Mouse (Mus musculus) lung, postnatal 10 days (tissue): ENCODE data around the gene Serpina3n.
"Not testable (repeated sequence)": the region's sequence is repeated elsewhere in the genome, so short reads cannot be mapped to it uniquely, and the experiment has no call there.

Experiments
- DNase-seq: peaks from one replicate; pipeline ENCODE4 v3.0.0; 2021

Gene Serpina3n

GRCm38 (mm10) chr12:104406454-104406885 lies at the start of gene Serpina3n:
TSS of gene Serpina3n (plus strand) at chr12:104406729.
- peak; percentile 22 for DNase-seq

DNA sequence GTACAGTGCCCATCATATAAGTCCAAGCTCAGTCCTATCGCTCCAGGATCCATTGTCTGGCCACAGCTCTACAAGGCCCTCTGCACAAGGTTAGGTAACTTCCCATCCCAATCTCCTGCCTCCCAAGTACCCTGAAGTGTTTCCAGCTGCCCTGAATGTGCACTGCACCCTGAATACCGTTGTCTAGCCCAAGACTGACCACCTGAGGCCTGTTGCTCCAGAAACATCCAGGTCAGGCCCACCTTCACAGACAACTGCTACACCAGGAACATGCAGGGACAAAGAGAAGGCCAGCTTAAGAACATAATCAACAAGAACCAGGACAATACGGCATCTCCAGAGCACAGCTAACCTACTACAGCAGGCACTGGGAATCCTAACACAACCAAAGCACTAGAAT lies 36.5 kb upstream of the Serpina3n start:
- DNase-seq, result no peak

GRCm38 (mm10) chr12:104377179-104377578 lies 29.4 kb upstream of the Serpina3n start:
- not testable (repeated sequence) for DNase-seq

GRCm38 (mm10) chr12:104378351-104378750 lies 28.2 kb upstream of the Serpina3n start:
- DNase-seq, result not testable (repeated sequence)

- DNase-seq, result not testable (repeated sequence)
Observed at GRCm38 (mm10) chr12:104378815-104379214, 27.7 kb upstream of the Serpina3n start.

- no peak for DNase-seq
Observed at GRCm38 (mm10) chr12:104379856-104380255, 26.7 kb upstream of the Serpina3n start.

DNA sequence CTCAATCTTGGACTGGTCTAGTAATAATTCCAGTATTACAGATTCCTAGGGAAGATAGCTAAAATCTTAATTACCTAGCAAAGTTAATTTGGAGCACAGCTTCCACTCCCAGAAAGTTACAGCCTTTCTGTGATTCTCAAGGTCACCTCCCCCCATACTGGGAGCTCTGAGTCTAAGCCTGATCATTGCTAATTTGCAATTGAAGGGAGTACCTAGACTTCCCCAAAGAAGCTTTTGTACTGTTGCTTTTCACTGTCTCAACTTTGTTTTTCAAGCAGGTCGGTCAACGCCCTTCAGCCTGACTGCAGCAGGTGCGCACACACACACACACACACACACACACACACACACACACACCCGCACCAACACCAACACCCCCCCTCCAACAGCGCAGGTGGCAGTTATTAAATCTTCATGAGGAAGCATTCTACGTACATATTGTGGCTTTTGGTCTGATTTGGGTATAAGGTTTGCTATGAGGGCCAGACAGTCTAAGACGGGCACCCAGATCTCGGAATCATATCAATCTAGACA lies 25.4 kb upstream of the Serpina3n start:
- not testable (repeated sequence) for DNase-seq

DNA sequence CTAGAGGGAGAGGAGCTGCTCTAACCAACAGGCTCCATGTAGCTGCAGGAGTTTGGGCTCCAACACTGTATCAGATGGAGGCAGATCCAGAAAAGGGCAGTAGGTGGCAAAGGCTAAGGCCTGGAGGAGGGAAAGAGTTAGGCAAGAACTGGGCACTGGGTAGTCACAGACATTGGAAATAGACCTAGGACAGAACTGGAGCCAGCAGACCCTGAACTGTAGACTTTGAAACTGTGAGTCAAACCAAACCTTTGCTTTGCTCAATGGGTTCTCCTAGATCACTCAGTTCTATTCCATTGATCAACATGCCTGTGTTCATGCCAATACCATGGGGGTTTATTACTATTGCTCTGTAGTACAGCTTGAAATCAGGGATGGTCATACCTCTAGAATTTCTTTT lies 20.5 kb upstream of the Serpina3n start:
- not testable (repeated sequence) for DNase-seq

GRCm38 (mm10) chr12:104386878-104387277 lies 19.7 kb upstream of the Serpina3n start:
- DNase-seq, result not testable (repeated sequence)

DNA sequence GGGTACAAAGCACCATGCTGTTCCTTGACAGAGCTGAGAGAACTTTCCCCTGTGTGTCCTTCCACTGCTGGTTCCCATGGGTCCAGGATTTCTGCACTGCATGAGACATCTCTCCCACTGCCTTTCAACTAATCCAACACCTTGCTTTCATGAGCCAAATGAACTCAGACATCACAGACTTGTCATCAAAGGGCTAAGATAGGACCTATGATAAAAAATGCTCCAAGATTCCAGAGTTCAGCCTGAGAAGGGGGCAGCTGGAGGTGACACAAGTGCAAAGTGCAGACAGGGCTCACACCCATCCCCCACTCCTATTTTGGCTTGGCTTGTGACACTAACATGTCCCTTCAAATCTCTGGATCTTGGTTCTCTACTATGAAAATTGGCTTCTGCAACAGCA lies 18.1 kb upstream of the Serpina3n start:
- no peak for DNase-seq

GRCm38 (mm10) chr12:104391057-104391456 lies 15.5 kb upstream of the Serpina3n start:
- not testable (repeated sequence) for DNase-seq

DNA sequence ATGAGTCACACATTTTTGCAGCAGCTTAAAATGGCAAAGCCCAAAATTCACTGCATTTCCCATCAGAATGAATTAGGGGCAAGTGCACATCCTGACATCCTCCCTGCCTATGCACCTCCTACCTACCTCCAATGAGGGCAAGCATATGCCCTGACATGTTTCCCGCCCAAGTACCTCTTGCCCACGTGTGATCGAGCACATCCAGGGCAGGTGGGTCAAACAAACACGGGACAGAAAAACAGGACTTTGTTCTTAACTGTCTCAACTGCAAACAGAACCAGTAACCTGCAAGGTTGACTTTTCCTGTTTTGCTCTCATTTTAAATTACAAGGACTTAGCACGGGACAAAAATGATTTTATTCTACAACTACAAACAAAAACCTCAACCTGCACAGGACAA lies 2.6 kb upstream of the Serpina3n start:
- DNase-seq, result no peak

- no peak for DNase-seq
Observed at GRCm38 (mm10) chr12:104412507-104412906, 6.0 kb downstream of the Serpina3n start.

DNA sequence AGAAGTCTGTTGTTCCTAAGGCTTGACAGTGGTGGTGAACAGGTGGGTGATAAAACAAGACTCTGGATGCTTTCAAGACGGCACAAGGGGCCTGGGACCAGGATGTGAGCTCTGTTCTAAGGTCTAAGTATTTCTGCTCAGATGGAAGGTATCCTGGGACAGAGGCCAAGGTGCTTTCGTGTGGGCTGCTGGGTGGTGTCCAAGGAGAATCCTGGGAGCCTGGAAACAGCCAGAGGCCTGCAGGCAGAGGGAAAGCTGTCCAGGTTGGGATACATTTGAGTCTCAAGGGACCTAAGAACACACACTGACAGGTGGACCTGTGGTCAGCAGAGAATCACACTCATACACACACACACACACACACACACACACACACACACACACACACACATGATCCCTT lies 8.0 kb downstream of the Serpina3n start:
- DNase-seq, result no peak

GRCm38 (mm10) chr12:104415625-104416315 lies 9.2 kb downstream of the Serpina3n start:
- peak; percentile 65 for DNase-seq

GRCm38 (mm10) chr12:104418340-104419135 lies 12.0 kb downstream of the Serpina3n start:
- peak; percentile 89 for DNase-seq

GRCm38 (mm10) chr12:104419136-104419462 lies 12.6 kb downstream of the Serpina3n start:
- no peak for DNase-seq

DNA sequence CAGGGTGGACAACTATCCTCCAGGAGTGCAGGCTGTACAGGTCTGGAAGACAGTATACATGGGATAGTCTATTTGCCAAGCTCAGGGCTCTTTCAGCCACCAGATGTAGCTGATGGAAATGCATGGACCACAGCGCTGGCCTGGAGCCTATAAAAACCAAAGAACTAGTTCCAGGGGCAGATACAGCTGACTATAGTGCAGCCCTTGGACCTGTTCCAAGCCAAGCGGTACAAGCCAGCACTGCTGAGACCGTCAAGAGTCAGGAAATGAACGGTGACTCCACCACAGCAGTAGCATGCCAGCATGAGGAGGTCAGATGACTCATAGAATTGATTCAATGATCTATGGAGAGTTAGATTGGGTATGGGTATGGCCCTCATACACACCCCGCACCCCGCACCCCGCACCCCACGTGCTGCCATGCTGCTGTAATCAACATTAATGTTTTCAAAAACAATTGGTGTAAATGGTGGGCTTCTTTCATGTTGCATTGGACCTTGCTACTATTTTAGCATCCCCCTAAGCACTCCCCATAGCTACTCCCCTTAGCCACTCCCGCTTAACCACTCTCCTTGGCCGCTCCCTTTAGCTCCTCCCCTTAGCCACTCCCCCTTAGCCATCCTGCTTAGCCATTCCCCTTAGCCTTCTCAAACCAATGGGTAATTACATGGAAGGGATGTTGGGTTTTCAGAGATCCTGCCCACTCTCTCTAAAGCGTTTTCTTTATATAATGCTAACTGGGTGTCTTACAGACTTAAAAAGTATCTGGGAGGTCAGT lies 16.3 kb downstream of the Serpina3n start:
- peak; percentile 35 for DNase-seq

GRCm38 (mm10) chr12:104425591-104425990 lies 19.1 kb downstream of the Serpina3n start:
- no peak for DNase-seq

GRCm38 (mm10) chr12:104426915-104427314 lies 20.4 kb downstream of the Serpina3n start:
- peak; percentile 37 for DNase-seq

DNA sequence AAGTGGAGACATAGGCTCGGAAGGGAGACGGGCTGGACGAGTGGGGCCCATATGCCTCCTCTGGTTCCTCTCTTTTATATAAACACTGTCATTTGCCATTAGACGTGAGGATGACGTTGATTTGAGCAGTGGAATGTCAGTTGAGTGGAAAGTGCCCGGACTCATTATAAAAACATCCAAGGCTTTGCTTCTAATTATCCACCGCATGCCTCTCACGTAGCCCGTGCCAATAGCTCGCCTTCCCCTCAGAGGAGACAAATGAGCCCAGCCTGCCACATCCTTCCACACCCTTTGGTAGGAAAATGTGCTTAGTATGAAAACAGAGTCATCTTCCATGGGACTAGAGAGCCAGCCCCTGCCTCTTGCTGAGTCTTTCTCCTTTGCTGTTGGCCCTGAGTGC lies 24.8 kb downstream of the Serpina3n start:
- peak; percentile 26 for DNase-seq

GRCm38 (mm10) chr12:104433214-104433613 lies 26.7 kb downstream of the Serpina3n start:
- DNase-seq, result no peak
